Mouse (Mus musculus) frontal cortex, postnatal 14 days (tissue): ENCODE measurements around the gene Tbc1d19.

Experiments used
- DNase-seq, 2 experiments: peaks; one replicate each; pipeline ENCODE4 v3.0.0; 2022; ENCODE audit warnings: low spot score in 2 of 2

The Tbc1d19 gene

DNA sequence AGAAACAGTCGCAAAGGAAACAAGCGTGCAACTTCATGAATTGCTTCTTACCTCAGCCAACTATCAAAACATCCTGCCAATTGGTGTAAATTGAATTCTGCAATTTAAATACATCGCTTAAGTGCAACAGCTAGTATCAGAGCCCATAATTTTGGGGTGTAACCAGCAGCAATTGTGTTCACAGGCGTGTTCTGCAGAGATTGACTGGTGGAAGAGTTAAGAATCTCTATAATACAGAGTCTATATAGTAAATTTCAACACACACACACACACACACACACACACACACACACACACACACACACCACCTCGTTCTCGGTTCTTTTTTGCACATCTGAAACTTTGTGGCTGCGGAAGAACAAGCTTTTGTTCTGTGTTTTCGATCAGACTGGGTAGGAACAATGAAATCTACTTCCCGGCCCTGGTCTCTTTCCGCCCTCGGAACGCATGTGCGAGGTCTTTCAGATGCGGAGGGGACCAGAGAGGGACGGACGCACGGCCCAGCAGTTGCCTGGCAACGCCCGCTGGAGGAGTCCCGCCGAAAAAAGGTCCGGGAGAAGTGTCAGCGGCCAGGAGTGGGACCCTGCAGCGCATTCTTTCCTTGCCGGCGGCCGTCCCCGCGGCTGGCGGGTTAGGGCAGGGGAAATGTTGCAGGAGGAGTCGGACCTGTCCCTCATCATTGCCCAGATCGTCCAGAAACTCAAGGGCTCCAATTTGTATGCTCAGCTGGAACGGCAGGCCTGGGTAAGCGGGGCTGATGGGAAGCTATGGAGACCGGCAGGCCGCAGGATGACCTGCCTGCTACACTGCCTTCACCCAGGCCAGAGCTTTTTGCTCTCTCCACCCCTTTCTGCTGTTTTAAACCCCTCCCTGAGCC is at the start of gene Tbc1d19:
Tbc1d19 (plus strand) TSS at position 492 of the 877 bp plus-strand sequence.
- DNase-seq, result peak; percentile 74 to 80

DNA sequence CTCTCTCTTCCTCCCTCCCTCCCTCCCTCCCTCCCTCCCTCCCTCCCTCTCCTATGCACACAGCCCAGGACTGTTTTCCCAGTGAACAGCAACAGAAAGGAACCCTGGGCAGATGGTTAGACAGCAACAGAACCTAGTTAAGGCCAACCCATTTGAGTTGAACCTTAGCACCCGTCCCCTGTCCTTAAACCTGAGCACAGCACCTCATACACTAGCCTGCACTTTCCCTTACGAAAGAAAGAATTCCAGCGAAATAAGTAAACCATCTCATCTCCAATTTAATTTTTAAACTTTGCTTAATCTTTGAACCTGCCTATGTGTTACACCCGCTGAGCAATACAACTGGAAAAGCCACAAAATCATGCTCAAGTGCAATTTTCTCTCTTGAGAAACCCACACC is 49.5 kb upstream of the Tbc1d19 start:
- no peak for DNase-seq

DNA sequence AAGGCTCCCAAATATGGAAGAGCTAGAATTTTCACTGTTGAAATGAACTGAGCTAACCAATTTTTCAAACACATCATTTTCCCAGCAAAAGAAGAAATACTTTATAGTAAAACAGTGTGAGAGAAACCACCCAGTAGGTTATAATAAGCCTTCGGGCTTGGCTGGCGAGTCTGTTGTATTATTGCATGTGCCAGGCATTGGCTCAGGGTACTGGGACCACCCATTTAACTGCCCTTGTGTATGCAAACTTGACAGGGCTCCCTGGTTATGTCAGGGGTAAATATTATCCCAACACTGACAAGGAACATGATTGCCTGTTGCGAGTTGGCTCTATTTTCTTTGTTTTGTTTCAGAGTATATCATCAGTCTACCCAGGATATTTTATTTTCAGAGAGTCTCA is 48.5 kb upstream of the Tbc1d19 start:
- DNase-seq, result no peak

DNA sequence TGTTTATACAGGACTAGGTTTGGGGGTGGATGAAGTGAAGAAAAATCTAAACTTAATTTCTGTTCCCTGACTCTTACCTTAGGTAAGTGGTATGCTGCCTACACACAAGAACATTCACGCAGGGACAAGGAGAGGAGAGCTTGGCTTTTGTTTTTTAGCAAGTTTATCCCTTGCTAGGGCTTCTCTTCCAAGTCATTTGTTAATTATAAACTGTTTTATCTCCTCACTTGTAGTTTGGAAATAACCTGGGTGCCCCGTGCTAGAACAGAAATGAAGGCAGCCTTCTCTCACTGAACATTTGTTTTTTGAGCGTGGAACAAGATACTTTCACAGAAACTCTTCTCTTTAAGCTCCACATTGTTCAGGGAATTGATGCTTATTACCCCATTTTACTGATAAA is 48.1 kb upstream of the Tbc1d19 start:
- no peak for DNase-seq

- no peak for DNase-seq
Measured at GRCm38 (mm10) chr5:53784818-53785520, 24.4 kb upstream of the Tbc1d19 start.

DNA sequence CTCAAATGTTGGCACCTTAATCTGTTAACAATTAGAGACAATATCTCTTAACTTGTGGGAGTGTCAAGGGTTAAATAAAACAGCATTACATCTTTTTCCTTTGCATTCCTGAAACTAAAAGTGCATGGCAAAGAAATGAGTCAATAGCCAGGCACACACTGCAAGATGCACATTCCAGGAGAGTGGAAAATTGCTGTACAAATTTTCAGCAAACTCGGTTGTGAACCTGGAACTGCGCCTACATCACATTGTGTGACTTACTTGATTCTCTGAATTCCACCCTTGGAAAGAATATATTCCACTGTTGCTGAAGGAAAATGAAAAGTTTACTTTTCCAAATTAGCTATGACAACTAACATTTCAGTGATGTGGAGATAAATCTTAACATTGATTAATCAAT is 8.0 kb upstream of the Tbc1d19 start:
- no peak for DNase-seq

- DNase-seq, result no peak
Measured at GRCm38 (mm10) chr5:53819711-53820110, 10.3 kb downstream of the Tbc1d19 start.

GRCm38 (mm10) chr5:53825886-53826285 is 16.5 kb downstream of the Tbc1d19 start:
- DNase-seq, result no peak

GRCm38 (mm10) chr5:53834489-53834888 is 25.1 kb downstream of the Tbc1d19 start:
- no peak for DNase-seq

DNA sequence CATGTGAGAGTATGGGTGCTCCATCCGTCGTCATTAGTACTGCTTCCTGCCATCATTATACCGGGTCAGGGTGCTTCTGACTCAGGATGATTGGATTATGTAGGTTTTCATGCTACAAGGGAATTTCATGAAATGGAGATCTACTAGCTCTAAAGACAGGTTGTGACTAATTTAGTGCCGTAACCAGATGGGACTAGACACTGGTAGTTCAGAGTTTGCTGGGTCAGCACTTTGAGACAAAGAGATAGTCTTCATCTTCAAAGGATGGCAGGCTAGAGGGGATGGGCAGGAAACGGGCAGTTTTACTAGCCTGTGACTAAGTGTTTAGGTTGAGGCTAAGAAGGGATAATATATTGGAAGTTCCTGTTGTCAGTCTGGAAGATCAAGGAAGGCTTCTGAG is 31.9 kb downstream of the Tbc1d19 start:
- DNase-seq, result no peak

- DNase-seq, result no peak
Measured at GRCm38 (mm10) chr5:53848294-53848942, 39.0 kb downstream of the Tbc1d19 start.

- no peak for DNase-seq
Measured at GRCm38 (mm10) chr5:53852574-53852973, 43.2 kb downstream of the Tbc1d19 start.

DNA sequence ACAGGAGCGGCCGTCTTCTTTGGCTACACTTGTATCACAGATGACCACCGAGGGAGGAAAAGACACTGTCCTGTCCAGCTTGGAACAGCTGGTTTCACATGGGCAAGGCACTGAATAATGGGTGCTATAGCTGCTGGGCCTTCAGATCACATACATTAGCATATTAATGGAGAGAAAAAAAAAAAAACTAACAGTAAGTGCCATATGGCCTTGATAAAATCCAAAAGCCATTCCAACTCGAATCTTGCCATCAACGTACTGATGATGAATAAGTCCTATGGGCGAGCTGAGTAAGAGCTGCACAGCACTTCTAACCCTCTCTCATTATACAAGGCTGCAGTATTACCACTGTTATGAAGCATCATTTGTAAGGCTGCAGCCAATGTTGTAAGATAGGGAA is 45.2 kb downstream of the Tbc1d19 start:
- no peak for DNase-seq

DNA sequence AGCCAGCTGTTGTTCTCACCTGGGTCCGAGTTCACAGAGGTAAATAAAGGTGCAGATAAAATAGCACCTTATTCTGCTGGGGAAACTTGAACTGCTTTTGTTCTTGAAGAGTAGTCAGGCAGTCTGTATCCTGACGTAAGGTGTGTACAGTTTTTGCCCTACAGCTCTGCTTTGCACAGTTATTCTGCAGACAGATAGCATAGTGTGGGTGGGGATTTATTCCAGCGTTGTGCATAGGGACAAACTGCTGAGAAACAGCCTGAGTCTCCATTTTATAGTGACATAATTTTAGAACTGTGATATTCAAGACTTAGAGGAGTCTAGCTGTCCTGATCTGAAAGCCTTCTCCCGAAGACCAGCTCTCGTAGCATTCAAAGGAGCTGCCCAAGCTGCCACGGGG is 46.6 kb downstream of the Tbc1d19 start:
- DNase-seq, result no peak

DNA sequence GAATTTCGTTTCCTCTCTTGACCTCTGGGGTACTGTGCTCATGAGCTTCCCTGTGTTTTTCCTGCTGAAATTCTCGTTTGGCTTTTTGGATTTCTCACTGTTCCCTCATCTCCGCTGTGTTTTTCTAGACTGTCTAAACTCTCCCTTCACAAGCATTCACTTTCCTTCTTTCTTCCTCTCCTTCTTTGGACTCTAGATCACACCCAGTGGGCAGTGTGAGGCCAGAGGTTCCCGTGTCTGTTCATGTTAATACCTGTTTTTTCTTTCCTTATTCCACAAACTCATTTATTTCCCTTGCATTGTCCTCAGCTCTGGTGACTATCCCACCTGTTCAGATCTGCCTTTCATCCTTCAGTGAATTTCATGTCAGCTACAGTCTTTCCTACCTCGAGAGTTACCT is 55.7 kb downstream of the Tbc1d19 start:
- DNase-seq, result no peak

- no peak for DNase-seq
Measured at GRCm38 (mm10) chr5:53865991-53866390, 56.6 kb downstream of the Tbc1d19 start.

GRCm38 (mm10) chr5:53871665-53872312 is 62.4 kb downstream of the Tbc1d19 start:
- DNase-seq, result peak in 1 of 2 experiments; percentile 47

DNA sequence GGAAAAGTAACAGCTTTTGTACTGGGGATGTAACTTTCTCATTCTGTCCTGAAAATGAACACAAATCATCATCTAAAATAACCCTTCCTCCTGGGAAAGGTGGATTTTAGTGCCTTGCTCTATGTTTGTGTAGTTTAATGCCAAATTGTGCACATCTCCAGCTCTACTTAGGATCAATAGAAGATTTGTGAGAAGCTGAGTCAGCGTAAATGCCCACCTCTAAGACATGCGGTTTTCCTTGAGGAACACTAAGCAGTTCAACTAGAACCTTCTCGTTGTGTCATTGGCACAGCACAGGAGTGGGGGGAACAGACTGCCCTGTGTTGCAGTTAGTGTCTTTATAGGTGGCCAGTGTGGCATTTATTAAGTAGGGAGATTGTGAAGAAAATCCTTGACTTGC is 65.6 kb downstream of the Tbc1d19 start:
- no peak for DNase-seq

GRCm38 (mm10) chr5:53880724-53881123 is 71.3 kb downstream of the Tbc1d19 start:
- no peak for DNase-seq

DNA sequence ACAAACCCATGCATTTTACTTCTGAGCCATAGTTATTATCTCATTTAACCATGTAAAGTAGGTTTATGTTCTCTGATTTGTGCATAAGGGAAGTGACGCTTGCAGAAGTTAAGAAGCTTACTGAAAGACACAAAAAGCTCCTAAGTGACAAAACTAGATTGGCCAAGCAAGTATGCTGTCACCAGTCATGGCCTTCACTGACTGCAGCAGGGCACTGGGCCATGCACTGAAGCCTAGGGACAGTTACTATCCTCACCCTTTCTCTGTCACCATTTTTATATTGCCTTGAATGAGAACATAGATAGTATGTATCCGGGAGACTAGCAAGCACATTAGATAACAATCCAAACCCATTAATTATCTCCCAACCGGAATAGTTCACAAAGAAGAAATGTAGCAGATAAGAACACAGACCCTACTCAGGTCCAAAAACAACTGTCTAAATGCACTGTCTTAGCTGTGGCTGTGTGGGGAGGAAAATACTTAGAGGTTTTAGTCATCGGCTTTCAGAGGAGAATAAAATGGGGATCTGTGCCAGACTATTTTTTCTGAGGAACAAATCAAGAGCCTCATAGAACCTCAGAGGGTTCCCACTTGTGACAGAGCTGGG is 72.1 kb downstream of the Tbc1d19 start:
- DNase-seq, result no peak

DNA sequence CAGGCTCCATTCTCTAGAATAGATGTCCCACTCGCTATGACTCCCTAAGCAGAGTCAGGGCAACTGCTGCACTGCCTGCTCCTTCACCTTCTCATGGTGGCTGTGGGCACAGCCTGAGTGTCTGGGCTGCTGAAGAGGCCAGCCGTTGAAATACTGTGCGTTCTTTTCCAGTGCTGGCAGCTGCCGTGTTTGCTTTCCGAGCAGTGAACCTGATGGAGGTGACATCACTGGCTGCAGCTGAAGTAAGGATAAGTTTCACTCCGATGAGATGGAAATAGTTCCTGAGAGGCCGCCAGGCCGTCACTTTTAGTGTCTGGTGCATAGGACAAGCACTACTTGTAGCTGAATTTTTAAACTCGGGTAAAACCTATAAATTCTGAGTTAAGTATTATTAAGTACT is 92.0 kb downstream of the Tbc1d19 start:
- DNase-seq, result no peak

- DNase-seq, result no peak
Measured at GRCm38 (mm10) chr5:53902757-53903156, 93.4 kb downstream of the Tbc1d19 start.
